Mouse (Mus musculus) thymus, postnatal 4 days (tissue): ENCODE measurements around the gene Ccdc7a.

Experiments used
- DNase-seq: peaks from one replicate; pipeline ENCODE4 v3.0.0; 2021

Ccdc7a gene

DNA sequence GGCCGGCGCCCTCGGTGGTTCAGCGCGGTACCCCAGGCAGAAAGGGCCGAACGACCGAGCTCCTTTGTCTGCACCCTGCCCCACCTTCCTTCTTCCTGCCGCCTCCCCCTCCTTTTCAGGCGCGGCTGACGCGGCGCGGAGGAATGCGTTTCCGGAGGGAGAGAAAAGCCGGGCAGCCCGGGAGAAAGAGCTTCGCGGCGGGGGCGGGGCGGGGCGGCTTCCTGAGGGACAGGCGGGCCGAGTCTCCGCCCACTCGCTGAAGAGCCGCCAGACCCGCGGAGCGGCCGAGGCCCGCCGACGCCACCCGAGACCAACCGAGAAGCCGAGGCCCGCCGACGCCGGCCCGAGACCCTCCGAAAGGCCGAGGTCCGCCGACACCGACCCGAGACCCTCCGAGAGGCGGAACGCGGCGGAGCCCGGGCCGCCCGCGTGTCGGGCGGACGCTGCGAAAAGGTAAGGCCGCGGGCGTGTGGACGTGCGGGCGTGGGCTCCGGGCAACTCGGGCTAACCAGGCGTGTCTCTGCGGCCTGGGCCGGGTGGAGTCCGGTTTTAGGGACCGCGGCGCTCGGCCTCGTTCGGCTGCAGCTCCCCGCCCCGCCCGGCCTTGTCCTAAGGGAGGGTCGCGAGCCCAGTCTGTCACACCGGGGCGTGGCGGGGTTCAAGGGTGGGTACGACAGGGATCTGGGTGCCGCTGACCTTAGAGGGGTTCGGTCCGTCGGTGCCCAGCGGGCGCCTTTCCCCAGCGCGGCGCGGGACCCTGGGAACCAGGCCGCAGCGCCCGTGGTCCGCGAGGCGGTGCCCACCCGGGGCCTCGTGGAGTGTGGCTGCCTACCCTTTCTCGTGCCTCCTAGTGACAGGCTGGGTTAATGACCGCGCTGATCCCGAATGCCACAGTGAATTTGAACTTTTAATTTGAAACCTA, 379.5 kb downstream of the Ccdc7a start, which contains the start of gene Itgb1:
Itgb1 (plus strand) TSS at position 148 of the 922 bp plus-strand sequence.
- DNase-seq: peak; percentile 89

DNA sequence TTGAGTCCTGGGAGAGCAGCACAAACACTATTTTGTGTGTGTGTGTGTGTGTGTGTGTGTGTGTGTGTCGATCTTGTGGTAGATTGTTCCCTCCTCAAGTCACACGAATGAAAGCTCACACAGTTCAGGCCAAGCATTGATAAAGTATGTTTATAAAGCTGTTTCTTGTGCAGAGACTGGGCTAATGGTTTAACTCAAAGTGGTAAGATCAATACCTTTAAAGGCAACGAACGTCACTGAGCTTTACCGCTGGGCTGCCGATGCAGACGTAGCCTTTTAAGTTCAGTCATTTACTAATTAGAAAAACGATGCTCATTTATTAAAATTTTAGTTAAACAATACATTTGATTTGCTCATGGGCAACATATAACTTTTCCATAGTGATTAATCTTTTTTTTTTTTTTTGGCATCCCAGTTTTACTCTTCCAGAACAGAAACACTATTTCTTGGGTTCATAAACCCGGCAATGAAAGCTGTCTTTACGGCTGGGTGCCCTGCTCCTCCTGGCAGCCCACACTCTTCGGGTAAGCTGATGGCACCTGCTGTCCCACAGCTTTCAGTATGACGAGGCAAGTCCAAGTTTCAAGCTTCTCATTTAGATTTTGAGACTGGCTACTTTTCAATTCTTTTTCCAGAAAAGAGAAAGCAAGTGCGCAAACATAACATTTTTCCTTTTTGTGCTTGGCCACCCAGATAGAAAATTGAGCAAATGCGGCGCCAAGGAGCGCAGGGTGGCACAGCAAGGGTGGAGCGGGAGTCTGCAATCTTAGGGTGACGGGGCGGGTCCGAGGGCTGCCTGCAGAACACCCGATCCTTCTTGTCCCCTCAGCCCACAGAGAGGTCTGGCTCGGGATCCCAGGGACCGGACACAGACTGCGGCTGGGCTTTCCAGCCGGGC, 380.5 kb downstream of the Ccdc7a start:
- no peak for DNase-seq
